Mouse (Mus musculus) hematopoietic multipotent progenitor cell, adult 10-12 weeks (in vitro differentiated cells): ENCODE results near the gene Timm23. TPM values are rescaled to one million over a fixed set of nuclear protein-coding genes. Genes with fewer than 3 reads are reported as not detected.

ENCODE experiments used
- polyA plus RNA-seq: library from polyadenylated mRNA; stranded (reverse); fragments of >175 nt; gene quantifications from 2 replicates; pipeline ENCODE4 v1.2.3, GENCODE M21; 2012; ENCODE audit warnings: low replicate concordance

Gene Timm23
- 131 and 171 TPM in 2 replicates for polyA plus RNA-seq

DNA sequence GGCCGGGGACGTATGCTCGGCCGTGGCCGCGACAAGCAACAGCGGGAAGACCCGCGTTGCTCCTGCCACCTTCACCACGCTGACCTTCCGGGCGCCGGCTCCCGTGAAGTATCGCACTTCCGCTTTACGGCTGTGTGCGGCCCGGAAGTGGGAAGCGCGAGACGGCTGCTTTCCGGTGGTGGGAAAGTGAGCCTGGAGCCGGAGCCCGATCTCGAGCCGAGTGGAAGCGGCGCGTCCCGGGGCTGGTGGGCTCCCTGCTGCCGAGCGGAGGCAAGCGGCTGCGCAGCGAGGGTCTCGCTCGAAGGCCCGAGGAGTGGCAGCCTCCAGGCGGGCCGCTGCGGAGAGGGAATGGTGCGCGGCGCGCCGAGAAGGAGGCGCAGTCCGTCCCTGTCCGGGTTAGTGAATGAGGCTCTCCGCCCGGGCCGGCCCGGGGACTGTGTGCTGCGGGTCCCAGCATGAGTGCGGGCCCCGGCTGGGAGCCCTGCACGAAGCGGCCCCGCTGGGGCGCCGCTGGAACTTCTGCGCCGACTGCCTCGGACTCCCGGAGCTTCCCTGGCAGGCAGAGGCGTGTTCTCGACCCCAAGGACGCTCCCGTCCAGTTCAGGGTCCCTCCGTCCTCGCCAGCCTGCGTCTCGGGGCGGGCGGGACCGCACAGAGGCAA lies at the start of gene Timm23, which contains the start of gene Parg:
Timm23 (minus strand) TSS at position 108 of the 661 bp plus-strand sequence.
Parg (plus strand) TSS at position 159 of the 661 bp plus-strand sequence.

DNA sequence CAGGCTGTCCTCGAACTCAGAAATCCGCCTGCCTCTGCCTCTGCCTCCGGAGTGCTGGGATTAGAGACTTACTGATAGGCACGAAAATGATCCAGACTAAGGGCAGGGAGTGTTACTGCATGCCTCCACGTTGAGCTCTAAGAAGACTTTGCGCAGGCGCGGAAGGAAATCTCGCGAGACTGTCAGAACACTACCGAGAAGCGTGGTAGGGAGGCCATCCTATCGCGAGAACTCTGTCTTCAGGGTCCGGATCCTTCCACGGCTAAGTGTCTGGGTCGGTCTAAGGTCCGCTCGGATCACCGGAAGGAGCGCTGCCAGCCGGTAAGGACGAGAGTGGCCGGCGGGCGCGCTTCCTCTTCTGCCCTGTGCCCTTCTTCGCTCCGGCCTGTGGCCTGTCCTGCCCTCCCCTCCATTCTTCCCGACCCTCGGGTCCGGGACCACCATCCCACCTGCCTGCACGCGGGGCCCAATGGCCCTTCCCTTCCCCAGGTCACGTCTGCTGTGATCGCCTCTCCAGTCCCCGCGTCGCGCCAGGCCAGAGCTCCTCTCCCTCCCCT lies 41.9 kb downstream of the Timm23 start, which contains the start of gene Ncoa4:
Ncoa4 (plus strand) TSS at position 176 of the 557 bp plus-strand sequence.

DNA sequence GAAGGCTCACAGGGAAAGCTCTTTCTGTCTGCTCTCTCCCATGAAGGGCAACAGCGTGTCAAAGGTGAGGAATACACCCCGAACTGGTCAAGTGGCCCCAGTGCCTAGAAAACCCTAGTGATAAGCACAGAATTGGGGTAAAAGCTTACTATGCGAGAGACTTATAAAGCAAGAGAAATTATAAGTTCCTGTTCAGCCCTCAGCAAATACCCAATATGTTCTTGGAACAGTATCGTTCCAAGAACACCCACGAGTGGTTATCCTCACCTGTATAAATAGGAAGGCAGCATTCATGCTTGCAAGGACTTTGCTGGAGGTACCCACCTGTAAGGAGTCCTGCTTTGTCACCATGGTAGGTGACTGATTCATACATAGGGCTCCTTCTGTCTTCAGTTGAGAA lies 60.0 kb downstream of the Timm23 start, which contains the start of gene Msmb:
Msmb (plus strand) TSS at position 301 of the 400 bp plus-strand sequence.

Other genes with a start within 250 kb of the Timm23 start
- 0.04 TPM in 1 of 2 replicates, not detected in the other for gene Galnt15, start 172.9 kb downstream of the Timm23 start, polyA plus RNA-seq
- gene Oxnad1, start 116.5 kb downstream of the Timm23 start, polyA plus RNA-seq, result 1.1 and 3.3 TPM in 2 replicates
- gene Dph3, start 116.2 kb downstream of the Timm23 start, polyA plus RNA-seq, result 8.2 and 26.4 TPM in 2 replicates
- gene Msmb, start 59.9 kb downstream of the Timm23 start, polyA plus RNA-seq, result not detected in 2 replicates
- gene Ncoa4, start 42.0 kb downstream of the Timm23 start, polyA plus RNA-seq, result 4.7 and 11.1 TPM in 2 replicates
- gene Parg, start 51 bp upstream of the Timm23 start, polyA plus RNA-seq, result 17.8 and 29.7 TPM in 2 replicates
- gene Ogdhl, start 120.1 kb upstream of the Timm23 start, polyA plus RNA-seq, result 0.04 TPM in 1 of 2 replicates, not detected in the other
- not detected in 2 replicates for gene 1700024G13Rik, start 186.5 kb upstream of the Timm23 start, polyA plus RNA-seq